Mouse (Mus musculus) layer of hippocampus, adult 11-12 months (tissue): ENCODE results near the gene Olfr605.
"Not testable (repeated sequence)": the region's sequence is repeated elsewhere in the genome, so short reads cannot be mapped to it uniquely, and the experiment has no call there.

Source experiments
- DNase-seq: peaks from one replicate; pipeline ENCODE4 v3.0.0; 2022; ENCODE audit warnings: low spot score

Gene Olfr605

DNA sequence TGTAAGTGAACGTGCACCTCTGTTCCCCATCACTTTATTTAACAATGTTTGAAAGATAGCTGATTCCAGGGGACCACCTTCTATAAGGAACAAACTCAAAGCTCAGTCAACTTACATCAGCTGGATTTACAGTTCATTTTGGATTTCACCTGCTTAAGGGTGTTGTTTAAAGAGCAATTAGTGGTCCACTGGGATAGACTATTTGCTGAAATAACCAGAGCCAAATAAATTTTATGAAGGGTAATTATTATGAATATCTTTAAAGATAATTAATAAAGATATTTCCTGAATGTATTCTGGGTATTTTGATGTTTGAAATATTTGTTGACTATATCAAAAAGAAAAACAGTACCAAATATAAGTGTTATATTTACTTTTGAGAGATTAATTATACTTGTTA, at the start of gene Olfr605:
TSS of gene Olfr605 (minus strand) at position 101 of the 400 bp plus-strand sequence.
- DNase-seq: no peak

DNA sequence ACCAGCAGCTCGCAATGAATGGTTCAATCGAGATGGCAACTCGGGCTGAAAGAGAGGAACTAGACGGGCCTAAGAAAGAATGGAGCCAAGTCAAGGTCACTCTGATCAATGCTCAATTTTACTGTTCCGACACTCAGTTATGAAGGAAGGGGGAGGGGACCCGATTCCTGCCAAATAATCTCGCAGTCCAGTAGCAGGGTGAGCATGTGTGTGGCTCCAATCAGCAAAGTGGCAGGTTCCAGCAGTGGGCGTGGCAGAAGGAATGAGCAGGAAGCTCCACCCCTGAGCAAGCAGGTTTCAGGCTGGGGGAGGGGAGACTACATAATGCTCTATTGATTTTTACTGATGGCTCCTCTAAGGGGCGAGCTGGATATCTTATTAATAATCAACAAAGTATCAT, 31.9 kb upstream of the Olfr605 start:
- DNase-seq: not testable (repeated sequence)

DNA sequence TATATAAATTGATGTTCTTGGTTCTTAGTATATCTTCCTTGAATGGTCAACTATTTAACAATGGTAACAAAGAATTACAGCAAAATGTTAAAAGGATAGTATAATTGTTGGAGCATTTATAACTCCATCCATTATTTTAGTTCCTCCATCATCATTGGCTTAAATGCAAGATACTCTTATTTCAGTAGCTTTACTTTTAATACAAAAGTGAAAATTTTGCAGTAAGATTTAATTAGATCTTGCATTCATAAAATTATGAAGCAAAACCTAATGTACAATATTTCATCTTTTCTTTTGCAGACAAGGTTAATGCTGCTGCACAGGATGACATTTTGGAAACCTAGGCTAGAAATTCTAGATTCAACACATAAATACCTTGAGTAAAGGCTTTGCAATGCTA, 24.3 kb upstream of the Olfr605 start, which contains the start of gene Olfr608:
TSS of gene Olfr608 (plus strand) at position 301 of the 400 bp plus-strand sequence.
- no peak for DNase-seq

DNA sequence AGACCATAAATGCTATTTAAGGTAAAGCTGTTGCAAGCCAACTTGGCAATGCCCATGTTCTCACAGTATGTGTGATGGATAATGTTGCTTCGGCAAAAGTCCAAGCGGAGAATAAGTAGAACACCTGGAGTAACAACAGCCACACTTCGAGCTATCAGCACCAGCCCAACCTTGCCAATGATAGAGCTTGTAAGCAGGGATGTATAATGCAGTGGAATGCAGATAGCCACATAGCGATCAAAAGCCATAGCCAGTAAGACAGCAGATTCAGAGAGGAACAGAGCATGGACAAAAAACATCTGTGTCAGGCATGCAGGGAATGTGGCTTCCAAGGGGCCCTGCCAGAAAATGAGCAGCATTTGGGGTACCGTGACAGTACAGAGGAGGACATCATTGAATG, 15.4 kb upstream of the Olfr605 start:
- DNase-seq: no peak

DNA sequence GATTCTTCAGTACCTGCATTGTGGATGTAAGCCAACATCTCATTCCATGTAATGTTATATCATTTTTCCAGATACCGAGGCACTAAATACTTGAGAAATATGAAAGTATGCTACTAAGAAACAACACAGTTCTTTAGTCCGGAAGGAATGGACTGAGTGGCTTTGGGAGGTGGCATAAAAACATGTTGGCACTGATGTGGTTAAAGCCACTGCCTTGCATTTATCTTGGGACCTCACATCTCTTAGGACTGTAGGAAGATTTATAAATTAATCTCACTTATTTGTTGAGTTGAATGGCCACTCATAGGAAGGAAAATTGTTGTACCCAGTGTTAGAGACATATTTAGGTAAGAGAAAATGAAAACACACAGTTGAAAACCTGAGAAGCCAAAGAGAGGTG, 3.5 kb upstream of the Olfr605 start, which contains the start of gene Olfr606:
TSS of gene Olfr606 (plus strand) at position 301 of the 400 bp plus-strand sequence.
- DNase-seq: no peak

DNA sequence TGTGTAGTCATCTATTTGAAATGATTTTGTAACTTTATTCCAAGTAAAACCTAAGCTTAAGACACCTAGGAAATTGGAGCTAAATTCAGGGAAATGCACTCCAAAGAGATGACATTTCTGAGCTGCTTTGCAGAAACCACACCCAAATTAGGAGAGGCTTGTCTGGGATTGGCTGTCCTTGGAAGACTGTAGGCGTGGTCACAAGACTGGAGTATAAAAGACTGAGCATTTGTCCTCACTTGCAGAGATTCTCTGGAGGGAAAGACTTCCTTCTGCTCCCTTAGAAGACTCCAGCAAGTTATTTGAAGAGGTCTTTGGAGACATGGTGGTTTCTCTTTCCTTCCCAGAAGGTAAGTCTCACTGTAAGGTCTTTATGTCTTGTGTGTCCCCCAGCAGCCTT, 30.5 kb downstream of the Olfr605 start, which contains the start of gene Usp17lc:
TSS of gene Usp17lc (plus strand) at position 301 of the 400 bp plus-strand sequence.
- DNase-seq: not testable (repeated sequence)

DNA sequence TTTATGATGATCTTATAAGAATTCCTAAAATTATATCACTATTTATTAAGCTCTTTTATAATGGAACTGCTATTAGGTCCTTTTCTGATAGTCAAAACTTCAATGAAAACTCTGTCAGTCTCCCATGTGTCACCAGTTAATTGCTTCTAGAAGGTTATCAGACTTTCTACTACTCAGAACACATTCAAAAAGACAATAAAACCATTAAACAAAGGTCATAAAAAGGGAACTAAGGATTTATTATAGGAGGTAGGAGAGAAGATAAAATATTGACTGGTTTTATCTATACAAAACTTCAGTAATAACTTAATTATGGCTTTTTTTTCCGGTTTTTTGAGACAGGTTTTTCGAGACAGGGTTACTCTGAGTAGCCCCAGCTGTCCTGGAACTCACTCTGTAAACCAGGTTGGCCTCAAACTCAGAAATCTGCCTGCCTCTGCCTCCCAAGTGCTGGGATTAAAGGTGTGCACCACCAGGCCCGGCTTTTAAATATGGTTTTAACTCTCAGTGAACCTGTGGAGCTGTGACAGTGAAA, 38.7 kb downstream of the Olfr605 start:
- DNase-seq: not testable (repeated sequence)

DNA sequence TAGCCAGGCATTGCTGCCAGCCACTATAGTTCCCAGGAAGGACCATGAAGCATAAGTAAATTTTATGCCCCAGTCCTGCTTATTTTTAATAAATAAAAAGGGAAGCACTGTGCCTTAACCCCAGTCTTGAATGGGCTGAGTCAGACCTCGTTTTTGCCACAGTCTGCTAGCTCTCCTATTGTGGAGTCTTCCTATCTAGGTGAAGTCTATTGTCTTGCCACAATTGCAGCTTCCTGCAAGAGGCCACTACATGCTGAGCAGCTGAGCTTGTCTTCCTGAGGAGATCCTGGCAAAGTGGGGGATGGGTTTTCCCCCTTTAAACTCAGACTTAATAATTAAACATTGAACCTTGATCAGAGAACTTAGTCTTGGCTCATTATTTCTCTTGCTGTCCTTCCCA, 46.3 kb downstream of the Olfr605 start:
- DNase-seq: no peak

DNA sequence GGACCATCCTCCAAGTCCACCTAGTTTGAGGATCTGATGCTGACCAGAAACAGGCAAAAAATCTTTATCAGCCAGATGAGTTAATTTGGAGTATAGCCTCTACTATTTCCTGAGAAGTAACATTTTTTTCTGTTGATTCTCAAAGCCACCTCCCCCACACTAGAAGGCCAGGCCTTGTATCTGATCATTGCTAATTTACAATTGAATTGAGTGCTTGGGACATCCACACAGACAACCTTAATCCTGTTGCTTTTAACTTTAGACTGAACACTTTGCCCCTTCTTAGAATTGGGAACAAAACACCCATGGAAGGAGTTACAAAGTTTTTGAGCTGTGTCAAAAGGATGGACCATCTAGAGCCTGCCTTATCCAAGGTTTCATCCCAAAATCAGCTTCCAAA, 47.5 kb downstream of the Olfr605 start:
- no peak for DNase-seq
